In the genomic region with DNA sequence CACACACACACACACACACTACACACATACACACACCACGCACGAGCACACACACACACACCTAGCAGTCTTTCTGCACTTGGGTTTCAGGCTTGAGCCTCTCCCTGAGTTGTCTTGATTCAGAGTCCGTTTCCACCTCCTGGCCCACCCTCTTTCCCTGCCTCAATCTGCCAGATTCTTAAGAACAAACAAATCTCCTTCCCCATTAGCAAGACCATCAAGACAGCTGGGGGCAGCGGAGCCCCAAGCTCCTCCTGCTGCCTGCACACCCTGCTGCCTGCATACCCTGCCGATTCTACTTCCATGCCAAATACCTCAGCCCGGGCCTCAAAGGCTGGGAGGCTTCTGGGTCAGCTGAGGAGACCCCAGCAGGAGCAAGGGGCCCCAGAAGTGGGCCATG, we compare ENCODE assay signal across 25 mouse cellular contexts. TPM values are rescaled to one million over a fixed set of nuclear protein-coding genes. Genes with fewer than 3 reads are reported as not detected.
DNase-seq lines count a peak whose midpoint lies in the region; ATAC-seq and TF ChIP-seq lines count a peak whose summit lies in the region.
"Had no signal": no experiment of that assay in that cellular context is flagged by ENCODE, and none has a peak within 500 bp of the region (broad histone marks: within the 10 kb centered on the region; RNA-seq: fewer than 3 reads in every experiment).

No protein-coding gene starts in this region.

- H3K4me2 ChIP-seq in forebrain, embryonic 12.5 days, result no peak overlapping the region
- no peak overlapping the region for H3K4me2 ChIP-seq in midbrain, embryonic 12.5 days (replicated peaks)
- 0 out of 2 replicates have a peak overlapping the region, but pooled peaks have one; percentile 12 for H3K4me2 ChIP-seq in stomach, embryonic 16.5 days (ENCODE audit: low read depth, low read length)
- H3K4me2 ChIP-seq in stomach, postnatal 0 days (replicated peaks; ENCODE audit: low read depth), result no peak overlapping the region
- H3K4me2 ChIP-seq in limb, embryonic 14.5 days (replicated peaks; ENCODE audit: low read depth, low read length, severe bottlenecking), result no peak overlapping the region
- H3K4me2 ChIP-seq: liver, embryonic 15.5 days; lung, embryonic 14.5 days; neural tube, embryonic 12.5 days had no signal

- H3K4me3 ChIP-seq in forebrain, embryonic 10.5 days, result no peak overlapping the region
- H3K4me3 ChIP-seq in forebrain, embryonic 12.5 days (replicated peaks), result no peak overlapping the region
- no peak overlapping the region for H3K4me3 ChIP-seq in midbrain, embryonic 12.5 days
- H3K4me3 ChIP-seq in midbrain, embryonic 10.5 days, result no peak overlapping the region
- no peak overlapping the region for H3K4me3 ChIP-seq in stomach, embryonic 16.5 days (replicated peaks; ENCODE audit: low read length)
- H3K4me3 ChIP-seq in stomach, postnatal 0 days (ENCODE audit: low read depth, low read length), result no peak overlapping the region
- H3K4me3 ChIP-seq in limb, embryonic 14.5 days (replicated peaks; ENCODE audit: low read length), result no peak overlapping the region
- H3K4me3 ChIP-seq: liver, embryonic 15.5 days; myocyte; neural tube, embryonic 12.5 days had no signal

- H3K36me3 ChIP-seq in forebrain, embryonic 10.5 days (replicated peaks), result no peaks in the 10 kb centered on the region
- no peaks in the 10 kb centered on the region for H3K36me3 ChIP-seq in forebrain, embryonic 12.5 days (replicated peaks)
- H3K36me3 ChIP-seq in midbrain, embryonic 12.5 days, result no peaks in the 10 kb centered on the region
- H3K36me3 ChIP-seq in midbrain, embryonic 10.5 days, result no peaks in the 10 kb centered on the region
- H3K36me3 ChIP-seq in stomach, embryonic 16.5 days (ENCODE audit: control insufficient read depth, insufficient read depth, low read length), result no peaks in the 10 kb centered on the region
- H3K36me3 ChIP-seq in stomach, postnatal 0 days (ENCODE audit: control insufficient read depth, insufficient read depth, low read length), result no peaks in the 10 kb centered on the region
- no peaks in the 10 kb centered on the region for H3K36me3 ChIP-seq in limb, embryonic 14.5 days (ENCODE audit: control insufficient read depth, insufficient read depth, low read length)
- H3K36me3 ChIP-seq: liver, embryonic 15.5 days; neural tube, embryonic 12.5 days had no signal

- WGBS in forebrain, embryonic 10.5 days, result 44% methylated on average over 6 of the region's 6 CpGs
- WGBS in forebrain, embryonic 12.5 days, result 38% methylated on average over 6 of the region's 6 CpGs
- 39% methylated on average over 6 of the region's 6 CpGs for WGBS in midbrain, embryonic 12.5 days
- WGBS in midbrain, embryonic 10.5 days, result 43% methylated on average over 6 of the region's 6 CpGs
- WGBS in stomach, embryonic 16.5 days, result 34% methylated on average over 6 of the region's 6 CpGs
- WGBS in stomach, postnatal 0 days, result 32% methylated on average over 6 of the region's 6 CpGs
- 45% methylated on average over 6 of the region's 6 CpGs for WGBS in limb, embryonic 14.5 days

- no peak for DNase-seq in forebrain, embryonic 10.5 days (ENCODE audit: extremely low spot score, low spot score)
- DNase-seq in midbrain, embryonic 10.5 days (ENCODE audit: low spot score), result no peak
- no peak for DNase-seq in stomach, postnatal 0 days (ENCODE audit: low spot score)
- no peak for DNase-seq in limb, embryonic 14.5 days (ENCODE audit: low spot score)
- no peak for DNase-seq in urinary bladder, adult 2 months (ENCODE audit: low spot score)
- DNase-seq: adrenal gland, postnatal 25 days; cerebellum, adult 18-20 months; forebrain, postnatal 0 days; gastrocnemius, postnatal 14 days; heart, postnatal 14 days; kidney, adult 18-20 months; layer of hippocampus, postnatal 36 days; left cerebral cortex, postnatal 4 days; lung, postnatal 14 days; retina, postnatal 1 day; right cerebral cortex, postnatal 14 days; thymus, postnatal 14 days had no signal

- H3K9ac ChIP-seq in forebrain, embryonic 12.5 days, result no peak overlapping the region
- H3K9ac ChIP-seq in midbrain, embryonic 12.5 days (replicated peaks), result no peak overlapping the region
- H3K9ac ChIP-seq in stomach, embryonic 16.5 days (ENCODE audit: low read length), result no peak overlapping the region
- H3K9ac ChIP-seq in stomach, postnatal 0 days (ENCODE audit: low read length), result no peak overlapping the region
- 0 out of 2 replicates have a peak overlapping the region, but pooled peaks have one; percentile 14 for H3K9ac ChIP-seq in limb, embryonic 14.5 days (ENCODE audit: low read depth, low read length, severe bottlenecking)
- H3K9ac ChIP-seq: forebrain, postnatal 0 days; liver, embryonic 15.5 days; lung, embryonic 14.5 days; neural tube, embryonic 12.5 days had no signal

- H3K27ac ChIP-seq in forebrain, embryonic 10.5 days, result 0 out of 2 replicates have a peak overlapping the region, but pooled peaks have one; percentile 30
- H3K27ac ChIP-seq in forebrain, embryonic 12.5 days, result no peak overlapping the region
- H3K27ac ChIP-seq in midbrain, embryonic 12.5 days (replicated peaks), result peak overlapping the region; percentile 49; the same call in 1 of the 2 replicates
- H3K27ac ChIP-seq in midbrain, embryonic 10.5 days (replicated peaks), result no peak overlapping the region
- H3K27ac ChIP-seq in stomach, embryonic 16.5 days (ENCODE audit: low read length), result no peak overlapping the region
- no peak overlapping the region for H3K27ac ChIP-seq in stomach, postnatal 0 days (replicated peaks)
- no peak overlapping the region for H3K27ac ChIP-seq in limb, embryonic 14.5 days (replicated peaks; ENCODE audit: low read depth, low read length)
- H3K27ac ChIP-seq: liver, embryonic 15.5 days; neural tube, embryonic 12.5 days had no signal

- no peak for TF ChIP-seq CTCF in stomach, postnatal 0 days (IDR thresholded peaks at IDR 0.05; ENCODE audit: low read depth)

- TF ChIP-seq EP300 in stomach, postnatal 0 days (optimal IDR thresholded peaks at IDR 0.05), result no peak

- no peak for TF ChIP-seq POLR2A in limb, embryonic 14.5 days (IDR thresholded peaks at IDR 0.05; ENCODE audit: borderline replicate concordance, extremely low read depth, insufficient read depth, insufficient read length)

- peaks cover 54% of the 10 kb centered on the region for H3K27me3 ChIP-seq in forebrain, embryonic 10.5 days (ENCODE audit: poor library complexity, severe bottlenecking)
- H3K27me3 ChIP-seq in forebrain, embryonic 12.5 days, result peaks cover 39% of the 10 kb centered on the region
- H3K27me3 ChIP-seq in midbrain, embryonic 12.5 days, result peaks cover 45% of the 10 kb centered on the region
- peaks cover 60% of the 10 kb centered on the region for H3K27me3 ChIP-seq in midbrain, embryonic 10.5 days (ENCODE audit: low read depth, poor library complexity, severe bottlenecking)
- H3K27me3 ChIP-seq in stomach, embryonic 16.5 days (ENCODE audit: control insufficient read depth, insufficient read depth, low read length), result peaks cover 10% of the 10 kb centered on the region; the same call in 1 of the 2 replicates
- H3K27me3 ChIP-seq in stomach, postnatal 0 days (ENCODE audit: control insufficient read depth, insufficient read depth, low read length), result no peaks in the 10 kb centered on the region
- peaks cover 4% of the 10 kb centered on the region; the same call in 1 of the 2 replicates for H3K27me3 ChIP-seq in limb, embryonic 14.5 days (ENCODE audit: control insufficient read depth, insufficient read depth, low read length)
- H3K27me3 ChIP-seq: Patski had no signal

- no peak for ATAC-seq in forebrain, embryonic 12.5 days (ENCODE audit: low FRiP score)
- ATAC-seq in midbrain, embryonic 12.5 days (ENCODE audit: low FRiP score, low read depth), result no peak
- ATAC-seq in stomach, embryonic 16.5 days (ENCODE audit: insufficient read depth, low FRiP score), result no peak
- no peak for ATAC-seq in stomach, postnatal 0 days (ENCODE audit: low FRiP score, low TSS enrichment)
- ATAC-seq in limb, embryonic 14.5 days (ENCODE audit: low FRiP score, low read depth), result no peak
- ATAC-seq: forebrain, postnatal 0 days; Patski had no signal

- peaks cover 60% of the 10 kb centered on the region for H3K4me1 ChIP-seq in forebrain, embryonic 10.5 days
- peaks cover 47% of the 10 kb centered on the region for H3K4me1 ChIP-seq in forebrain, embryonic 12.5 days
- H3K4me1 ChIP-seq in midbrain, embryonic 12.5 days, result peaks cover 32% of the 10 kb centered on the region
- peaks cover 50% of the 10 kb centered on the region for H3K4me1 ChIP-seq in midbrain, embryonic 10.5 days
- H3K4me1 ChIP-seq in stomach, embryonic 16.5 days (ENCODE audit: control insufficient read depth, insufficient read depth, low read length), result peaks cover 14% of the 10 kb centered on the region
- no peaks in the 10 kb centered on the region for H3K4me1 ChIP-seq in stomach, postnatal 0 days (replicated peaks; ENCODE audit: control insufficient read depth, insufficient read depth)
- peaks cover 10% of the 10 kb centered on the region; the same call in 1 of the 2 replicates for H3K4me1 ChIP-seq in limb, embryonic 14.5 days (ENCODE audit: control insufficient read depth, insufficient read depth, low read length)
- H3K4me1 ChIP-seq: liver, embryonic 15.5 days had no signal

- no peaks in the 10 kb centered on the region for H3K9me3 ChIP-seq in forebrain, embryonic 10.5 days
- no peaks in the 10 kb centered on the region for H3K9me3 ChIP-seq in forebrain, embryonic 12.5 days
- no peaks in the 10 kb centered on the region for H3K9me3 ChIP-seq in midbrain, embryonic 12.5 days
- H3K9me3 ChIP-seq in midbrain, embryonic 10.5 days (replicated peaks), result no peaks in the 10 kb centered on the region
- H3K9me3 ChIP-seq in stomach, embryonic 16.5 days (replicated peaks; ENCODE audit: control insufficient read depth, low read length), result no peaks in the 10 kb centered on the region
- no peaks in the 10 kb centered on the region for H3K9me3 ChIP-seq in stomach, postnatal 0 days (ENCODE audit: control insufficient read depth, low read length)
- H3K9me3 ChIP-seq in limb, embryonic 14.5 days (ENCODE audit: control insufficient read depth, low read length), result no peaks in the 10 kb centered on the region
- H3K9me3 ChIP-seq: liver, embryonic 15.5 days; neural tube, embryonic 12.5 days had no signal

RNA-seq across cellular contexts. Expression of gene Rpl38, which starts 27.7 kb away (rescaled TPM):
- 1,134 and 1,162 TPM in 2 replicates for polyA plus RNA-seq in forebrain, embryonic 10.5 days (2016; fragmentation: Nextera tagmentation; extraction: Ambion mirVana)
- polyA plus RNA-seq in forebrain, embryonic 12.5 days (2016; fragmentation: Nextera tagmentation; extraction: Ambion mirVana), result 859 and 942 TPM in 2 replicates
- polyA plus RNA-seq in midbrain, embryonic 12.5 days (2016; fragmentation: Nextera tagmentation; extraction: Ambion mirVana), result 839 and 864 TPM in 2 replicates
- polyA plus RNA-seq in midbrain, embryonic 10.5 days (2016; fragmentation: Nextera tagmentation; extraction: Ambion mirVana), result 851 and 1,060 TPM in 2 replicates
- polyA plus RNA-seq in stomach, embryonic 16.5 days (2015; fragmentation: Nextera tagmentation; extraction: Ambion mirVana), result 797 and 998 TPM in 2 replicates
- polyA plus RNA-seq in stomach, postnatal 0 days (2015; fragmentation: Nextera tagmentation; extraction: Ambion mirVana), result 1,058 and 1,265 TPM in 2 replicates
- 1,565 and 2,419 TPM in 2 replicates for polyA plus RNA-seq in limb, embryonic 14.5 days (2012; rRNA removed)
- polyA plus RNA-seq in limb, embryonic 14.5 days (2014; fragmentation: Nextera tagmentation; extraction: Ambion mirVana), result 1,011 and 1,139 TPM in 2 replicates
- 2,406 and 2,749 TPM in 2 replicates for polyA plus RNA-seq in urinary bladder, adult 2 months (2012; rRNA removed)

RNA-seq across cellular contexts. Expression of gene Ttyh2, which starts 34.6 kb away (rescaled TPM):
- polyA plus RNA-seq in forebrain, embryonic 10.5 days (2016; fragmentation: Nextera tagmentation; extraction: Ambion mirVana), result 8.6 and 9.5 TPM in 2 replicates
- 11.8 and 13.0 TPM in 2 replicates for polyA plus RNA-seq in forebrain, embryonic 12.5 days (2016; fragmentation: Nextera tagmentation; extraction: Ambion mirVana)
- 12.3 and 15.1 TPM in 2 replicates for polyA plus RNA-seq in midbrain, embryonic 12.5 days (2016; fragmentation: Nextera tagmentation; extraction: Ambion mirVana)
- 9.6 and 12.6 TPM in 2 replicates for polyA plus RNA-seq in midbrain, embryonic 10.5 days (2016; fragmentation: Nextera tagmentation; extraction: Ambion mirVana)
- 15.6 and 17.3 TPM in 2 replicates for polyA plus RNA-seq in stomach, embryonic 16.5 days (2015; fragmentation: Nextera tagmentation; extraction: Ambion mirVana)
- polyA plus RNA-seq in stomach, postnatal 0 days (2015; fragmentation: Nextera tagmentation; extraction: Ambion mirVana), result 12.5 and 14.7 TPM in 2 replicates
- polyA plus RNA-seq in limb, embryonic 14.5 days (2012; rRNA removed), result 16.9 and 21.3 TPM in 2 replicates
- 21.7 and 25.9 TPM in 2 replicates for polyA plus RNA-seq in limb, embryonic 14.5 days (2014; fragmentation: Nextera tagmentation; extraction: Ambion mirVana)
- polyA plus RNA-seq in urinary bladder, adult 2 months (2012; rRNA removed), result 3.7 and 4.7 TPM in 2 replicates

Comparison
In these comparisons a context has a peak if more than half of its experiments do, and no peak if none do; other contexts are left out.
1. H3K27ac ChIP-seq: peak in forebrain, embryonic 10.5 days (single experiment) and midbrain, embryonic 12.5 days (single experiment); none in forebrain, embryonic 12.5 days (single experiment), midbrain, embryonic 10.5 days (single experiment), stomach, embryonic 16.5 days (single experiment), stomach, postnatal 0 days (single experiment) and limb, embryonic 14.5 days (single experiment).